Mouse (Mus musculus) heart, postnatal 0 days (tissue): Measurements from ENCODE around the gene Gkn1.

Source experiments
- CTCF ChIP-seq: IDR thresholded peaks from 2 replicates; pipeline ENCODE4 v1.5.1; 2016; ENCODE audit warnings: antibody characterized with exemption, control low read depth, low read depth
- EP300 ChIP-seq: IDR thresholded peaks from 2 replicates; pipeline ENCODE4 v1.6.1; 2016; ENCODE audit warnings: antibody characterized with exemption, low read depth

- TF ChIP-seq EP300 (no peak), CTCF (no peak)
Observed at GRCm38 (mm10) chr6:87334361-87335090, 16.2 kb downstream of the Gkn1 start.
